Mouse (Mus musculus): ENCODE measurements around the gene Klhl7.

DNA sequence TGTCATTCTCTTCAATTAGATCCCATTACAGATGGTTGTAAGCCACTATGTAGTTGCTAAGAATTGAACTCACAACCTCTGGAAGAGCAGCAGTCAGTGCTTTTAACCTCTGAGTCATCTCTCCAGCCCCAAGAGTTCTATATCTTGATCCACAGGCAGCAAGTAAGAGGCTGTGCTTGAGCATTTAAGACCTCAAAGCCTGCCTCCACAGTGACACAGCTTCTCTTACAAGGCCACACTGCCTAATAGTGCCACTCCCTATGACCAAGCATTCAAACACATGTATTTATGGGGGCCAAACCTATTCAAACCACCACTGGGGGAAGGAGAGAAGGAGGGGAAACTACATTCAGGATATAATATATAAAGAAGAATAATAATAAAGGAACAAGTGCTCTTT is 51.8 kb downstream of the Klhl7 start:
- no peak for TF ChIP-seq CTCF (IDR thresholded peaks at IDR 0.05; ENCODE audit: low read depth, low read length)
- TF ChIP-seq TAL1 (conservative IDR thresholded peaks at IDR 0.05; ENCODE audit: low read depth, low read length) = no peak
- TF ChIP-seq POLR2AphosphoS5 (IDR thresholded peaks at IDR 0.05; ENCODE audit: insufficient replicate concordance, low read depth, low read length) = no peak
- TF ChIP-seq GATA1 (IDR thresholded peaks at IDR 0.05; ENCODE audit: borderline replicate concordance, low read length) = no peak
- TF ChIP-seq GATA2 (IDR thresholded peaks at IDR 0.05; ENCODE audit: borderline replicate concordance, low read depth, low read length) = no peak
